Mouse (Mus musculus): ENCODE results near the gene Tas2r105.

Tas2r105 gene

DNA sequence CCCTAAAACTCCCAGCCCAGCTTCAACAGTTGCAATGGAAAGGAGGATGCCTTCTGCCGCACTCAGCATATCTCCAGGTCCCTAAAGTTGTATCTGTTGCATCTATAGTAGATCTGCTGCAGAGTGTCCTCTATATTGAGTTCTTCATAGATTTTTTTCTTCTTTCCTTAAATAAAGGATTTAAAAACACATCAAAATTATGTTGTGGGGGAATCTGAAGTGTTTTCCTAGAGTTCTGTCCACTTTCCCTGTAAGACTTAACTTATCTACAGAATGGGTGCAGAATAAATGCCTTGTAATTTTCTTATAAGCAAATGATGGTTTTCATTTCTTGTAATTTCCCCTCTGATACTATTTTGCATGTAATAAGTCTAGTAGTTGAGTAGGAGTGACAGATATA lies at the start of gene Tas2r105:
Gene Tas2r105, minus strand, starts transcription at position 101 of the 400 bp plus-strand sequence.
- DNase-seq (ENCODE audit: low spot score), result no peak

DNA sequence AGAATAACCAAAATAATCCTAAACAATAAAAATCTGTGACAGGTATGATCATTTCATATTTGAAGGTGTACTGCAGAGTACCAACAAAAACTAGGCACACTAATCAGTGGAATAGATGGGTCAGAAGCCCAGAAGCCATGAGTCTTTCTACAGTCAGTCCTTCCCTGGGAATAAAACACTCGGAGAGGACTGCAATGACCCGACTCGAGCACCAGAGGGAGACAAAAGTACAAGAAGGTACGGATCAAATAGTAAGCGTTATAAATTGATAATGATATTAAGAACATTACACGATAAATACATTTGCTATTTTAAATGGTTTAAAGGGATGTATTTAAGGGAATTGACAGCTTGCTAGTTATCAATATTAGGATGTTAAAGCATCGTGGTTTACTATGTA lies 25.5 kb upstream of the Tas2r105 start:
- no peak for DNase-seq (ENCODE audit: low spot score)

DNA sequence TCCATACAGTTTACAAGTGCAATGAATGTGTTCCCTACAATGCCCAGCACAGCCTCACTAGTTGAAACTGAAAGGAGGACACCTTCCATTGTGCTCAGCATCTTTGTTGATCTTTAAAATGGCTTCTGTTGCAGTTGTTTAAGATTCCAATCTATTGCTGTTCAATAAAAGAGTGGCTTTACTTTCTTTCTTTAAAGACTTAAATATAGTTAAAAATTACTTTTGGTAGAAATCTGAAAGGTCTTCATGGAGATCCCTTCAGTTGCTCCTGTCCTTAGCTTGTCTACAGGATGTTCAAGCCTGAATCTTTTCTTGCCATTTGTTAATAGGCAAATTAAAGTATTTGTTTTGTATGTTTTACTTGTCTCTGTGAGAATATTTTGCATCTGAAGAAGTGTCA lies 2.7 kb upstream of the Tas2r105 start, which contains the start of gene Tas2r114:
Gene Tas2r114, minus strand, starts transcription at position 101 of the 400 bp plus-strand sequence.
- DNase-seq (ENCODE audit: low spot score), result no peak

DNA sequence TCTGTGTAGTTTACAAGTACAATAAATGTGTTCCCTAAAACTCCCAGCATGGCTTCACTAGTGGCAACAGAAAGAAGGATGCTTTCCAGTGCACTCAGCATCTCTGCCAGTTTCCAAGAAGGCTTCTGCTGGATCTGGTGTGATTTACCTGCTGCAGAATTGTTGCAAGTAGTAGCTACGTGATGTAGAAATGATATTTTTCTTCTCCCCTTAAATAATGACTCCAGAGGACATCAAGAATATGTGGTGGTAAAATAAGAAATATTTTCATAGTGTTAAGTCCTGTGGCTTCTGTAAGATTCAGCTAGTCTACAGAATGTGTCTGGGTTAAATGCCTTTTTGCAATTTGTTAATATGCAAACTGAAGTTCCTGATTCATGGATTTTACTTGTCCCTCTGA lies 1.7 kb downstream of the Tas2r105 start, which contains the start of gene Tas2r104:
Gene Tas2r104, minus strand, starts transcription at position 101 of the 400 bp plus-strand sequence.
- no peak for DNase-seq (ENCODE audit: low spot score)

DNA sequence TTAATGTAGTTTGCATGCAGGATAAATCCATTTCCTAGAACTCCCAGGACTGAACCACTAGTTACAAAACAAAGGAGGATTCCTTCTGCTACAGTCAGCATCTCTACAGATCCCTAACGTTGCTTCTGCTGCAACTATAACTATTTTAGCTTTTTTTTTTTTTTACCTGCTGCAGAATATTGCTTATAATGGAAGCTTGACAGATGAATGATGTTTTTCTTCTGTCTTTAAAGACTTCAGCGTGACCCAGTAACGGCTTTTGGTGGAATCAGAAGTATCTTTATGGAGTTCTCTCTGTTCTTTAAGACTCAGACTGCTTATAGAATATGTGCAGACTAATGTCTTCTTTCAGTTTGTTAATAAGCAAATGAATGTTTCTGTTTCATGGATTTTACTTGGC lies 8.5 kb downstream of the Tas2r105 start, which contains the start of gene Tas2r106:
Gene Tas2r106, minus strand, starts transcription at position 101 of the 400 bp plus-strand sequence.
- DNase-seq (ENCODE audit: low spot score), result no peak

DNA sequence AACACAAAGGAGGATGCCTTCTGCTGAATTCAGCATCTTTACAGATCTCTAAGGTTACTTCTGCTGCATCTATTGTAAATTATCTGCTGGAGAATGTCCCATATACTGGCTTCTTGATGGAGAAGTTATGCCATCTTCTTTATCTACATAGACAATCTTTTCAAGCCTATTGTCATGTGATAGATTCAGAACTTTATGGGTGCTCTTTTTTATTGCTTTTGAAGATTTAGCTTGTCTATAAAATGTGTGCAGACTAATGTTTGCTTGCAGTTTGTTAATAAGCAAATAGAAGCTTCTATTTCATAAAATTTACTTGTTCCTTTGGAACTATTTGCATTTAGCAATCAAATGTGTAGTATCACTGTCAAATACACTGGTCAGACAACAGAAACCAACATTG lies 27.2 kb downstream of the Tas2r105 start, which contains the start of gene Tas2r107:
Gene Tas2r107, minus strand, starts transcription at position 101 of the 400 bp plus-strand sequence.
- no peak for DNase-seq (ENCODE audit: low spot score)

All from testis, postnatal 10 days (tissue).